Mouse (Mus musculus) CH12.LX (cell line): ENCODE data around the gene Map1lc3b. TPM values are rescaled to one million over a fixed set of nuclear protein-coding genes. Genes with fewer than 3 reads are reported as not detected.
A peak's percentile ranks its signal among the peaks of the same experiment; 100 is the strongest.

ENCODE experiments used
- DNase-seq: peaks from one replicate; pipeline ENCODE4 v3.0.0-alpha.2; 2013; ENCODE audit errors: extremely low read depth
- H3K27ac ChIP-seq: 2 replicates; pipeline ENCODE4 v1.5.1; 2012; ENCODE audit warnings: low read depth, mild to moderate bottlenecking, control low read depth, moderate library complexity; ENCODE audit not compliant: insufficient read depth
- H3K27me3 ChIP-seq: replicated peaks from 2 replicates; pipeline ENCODE3; 2012; ENCODE audit warnings: inconsistent platforms
- H3K36me3 ChIP-seq, 2 experiments: replicated peaks in 1 of 2; 2 replicates each; pipeline versions ENCODE3 to v1.6.1; 2012; ENCODE audit warnings: inconsistent platforms in 1 of 2, low read length in 1 of 2, mild to moderate bottlenecking in 1 of 2, mixed read lengths in 1 of 2, moderate library complexity in 1 of 2; ENCODE audit not compliant: control insufficient read depth in 1 of 2, insufficient read depth in 1 of 2
- H3K4me1 ChIP-seq, 2 experiments: 2 replicates each; pipeline ENCODE4 v1.6.1; 2012; ENCODE audit warnings: inconsistent platforms in 1 of 2, moderate library complexity in 1 of 2; ENCODE audit not compliant: insufficient read depth in 2 of 2, control insufficient read depth in 1 of 2
- H3K4me2 ChIP-seq: 2 replicates; pipeline ENCODE4 v1.6.1; 2012; ENCODE audit warnings: low read depth, mild to moderate bottlenecking, control low read depth; ENCODE audit not compliant: poor library complexity, insufficient read depth, severe bottlenecking
- H3K4me3 ChIP-seq, 3 experiments: fragments of 150-350 bp in 1 of 3; sonication (generic) in 1 of 3; replicated peaks in 1 of 3; 2 replicates each; pipeline versions ENCODE3 to v1.5.1; 2011 to 2012; ENCODE audit warnings: low read depth in 2 of 3, low read length in 2 of 3, mild to moderate bottlenecking in 2 of 3, moderate library complexity in 2 of 3, control low read depth in 1 of 3, improper control_type of control experiment in 1 of 3, inconsistent platforms in 1 of 3, mixed read lengths in 1 of 3; ENCODE audit not compliant: poor library complexity in 1 of 3
- H3K79me2 ChIP-seq: replicated peaks from 2 replicates; pipeline ENCODE4 v1.6.1; 2012; ENCODE audit warnings: mild to moderate bottlenecking, moderate library complexity; ENCODE audit not compliant: control insufficient read depth, poor library complexity, insufficient read depth, severe bottlenecking; ENCODE audit errors: extremely low read depth
- H3K9ac ChIP-seq: 2 replicates; pipeline ENCODE4 v1.6.1; 2012; ENCODE audit warnings: low read depth, mild to moderate bottlenecking, control low read depth, moderate library complexity; ENCODE audit not compliant: insufficient read depth
- H3K9me3 ChIP-seq: replicated peaks from 2 replicates; pipeline ENCODE3; 2012; ENCODE audit warnings: low read length, inconsistent platforms, mixed read lengths
- BHLHE40 ChIP-seq: IDR thresholded peaks from 2 replicates; pipeline ENCODE4 v1.6.1; 2011; ENCODE audit warnings: mild to moderate bottlenecking, low read depth, low read length, improper control_type of control experiment
- CHD2 ChIP-seq: IDR thresholded peaks from 2 replicates; pipeline ENCODE4 v1.6.1; 2011; ENCODE audit warnings: low read length, improper control_type of control experiment
- CTCF ChIP-seq, 2 experiments: IDR thresholded peaks in 1 of 2; conservative IDR thresholded peaks in 1 of 2; 2 replicates each; pipeline ENCODE4 v1.5.1; 2011 to 2012; ENCODE audit warnings: low read depth in 2 of 2, low read length in 2 of 2, improper control_type of control experiment in 1 of 2, inconsistent platforms in 1 of 2, mild to moderate bottlenecking in 1 of 2, moderate library complexity in 1 of 2
- E2F4 ChIP-seq: IDR thresholded peaks from 2 replicates; pipeline ENCODE4 v1.6.1; 2011; ENCODE audit warnings: low read depth, low read length, improper control_type of control experiment; ENCODE audit not compliant: insufficient replicate concordance
- ELF1 ChIP-seq: IDR thresholded peaks from 2 replicates; pipeline ENCODE4 v1.6.1; 2014; ENCODE audit warnings: low read depth, mild to moderate bottlenecking, inconsistent platforms, low read length, improper control_type of control experiment
- EP300 ChIP-seq: IDR thresholded peaks from 2 replicates; pipeline ENCODE4 v1.6.1; 2011; ENCODE audit warnings: low read length, improper control_type of control experiment
- ETS1 ChIP-seq: conservative IDR thresholded peaks from 2 replicates; pipeline ENCODE4 v1.6.1; 2012; ENCODE audit warnings: low read depth, mild to moderate bottlenecking, inconsistent platforms, low read length, improper control_type of control experiment, moderate library complexity
- GABPA ChIP-seq: IDR thresholded peaks from 2 replicates; pipeline ENCODE4 v1.6.1; 2012; ENCODE audit warnings: low read depth, low read length, improper control_type of control experiment, inconsistent platforms; ENCODE audit not compliant: insufficient replicate concordance
- HCFC1 ChIP-seq: IDR thresholded peaks from 2 replicates; pipeline ENCODE4 v1.6.1; 2012; ENCODE audit warnings: low read depth, mild to moderate bottlenecking, inconsistent platforms, low read length, improper control_type of control experiment
- JUN ChIP-seq: IDR thresholded peaks from 2 replicates; pipeline ENCODE4 v1.6.1; 2011; ENCODE audit warnings: low read depth, mild to moderate bottlenecking, low read length, improper control_type of control experiment, moderate library complexity; ENCODE audit not compliant: insufficient read depth
- JUND ChIP-seq: conservative IDR thresholded peaks from 2 replicates; pipeline ENCODE4 v1.6.1; 2011; ENCODE audit warnings: low read depth, low read length, improper control_type of control experiment
- KAT2A ChIP-seq: IDR thresholded peaks from 2 replicates; pipeline ENCODE4 v1.6.1; 2012; ENCODE audit warnings: low read length, improper control_type of control experiment, inconsistent platforms; ENCODE audit not compliant: insufficient replicate concordance
- MAZ ChIP-seq: IDR thresholded peaks from 2 replicates; pipeline ENCODE4 v1.6.1; 2012; ENCODE audit warnings: low read depth, mild to moderate bottlenecking, inconsistent platforms, low read length, improper control_type of control experiment, moderate library complexity
- MXI1 ChIP-seq: IDR thresholded peaks from 2 replicates; pipeline ENCODE4 v1.6.1; 2011; ENCODE audit warnings: mild to moderate bottlenecking, low read depth, low read length, improper control_type of control experiment
- MYC ChIP-seq: IDR thresholded peaks from 2 replicates; pipeline ENCODE4 v1.6.1; 2011; ENCODE audit warnings: low read depth, mild to moderate bottlenecking, improper control_type of control experiment, low read length
- NELFE ChIP-seq: IDR thresholded peaks from 2 replicates; pipeline ENCODE4 v1.6.1; 2011; ENCODE audit warnings: low read depth, low read length, improper control_type of control experiment
- NRF1 ChIP-seq: IDR thresholded peaks from 2 replicates; pipeline ENCODE4 v1.6.1; 2014; ENCODE audit warnings: low read depth, mild to moderate bottlenecking, inconsistent platforms, low read length, improper control_type of control experiment, moderate library complexity
- PAX5 ChIP-seq: IDR thresholded peaks from 2 replicates; pipeline ENCODE4 v1.6.1; 2012; ENCODE audit warnings: low read length, inconsistent platforms, mixed read lengths
- POLR2A ChIP-seq: IDR thresholded peaks from 2 replicates; pipeline ENCODE4 v1.6.1; 2011; ENCODE audit warnings: low read depth, mild to moderate bottlenecking, improper control_type of control experiment, low read length
- POLR2AphosphoS2 ChIP-seq: IDR thresholded peaks from 2 replicates; pipeline ENCODE4 v1.6.1; 2011; ENCODE audit warnings: low read depth, low read length, improper control_type of control experiment
- RAD21 ChIP-seq: IDR thresholded peaks from 2 replicates; pipeline ENCODE4 v1.6.1; 2011; ENCODE audit warnings: low read depth, mild to moderate bottlenecking, low read length, improper control_type of control experiment, moderate library complexity
- SMC3 ChIP-seq: IDR thresholded peaks from 2 replicates; pipeline ENCODE4 v1.6.1; 2011; ENCODE audit warnings: low read depth, low read length, improper control_type of control experiment
- TBP ChIP-seq: conservative IDR thresholded peaks from 2 replicates; pipeline ENCODE4 v1.6.1; 2011; ENCODE audit warnings: low read depth, low read length, improper control_type of control experiment
- TCF12 ChIP-seq: IDR thresholded peaks from 2 replicates; pipeline ENCODE4 v1.6.1; 2014; ENCODE audit warnings: low read depth, mild to moderate bottlenecking, inconsistent platforms, low read length, improper control_type of control experiment
- USF1 ChIP-seq: IDR thresholded peaks from 2 replicates; pipeline ENCODE4 v1.6.1; 2014; ENCODE audit warnings: low read depth, mild to moderate bottlenecking, inconsistent platforms, low read length, improper control_type of control experiment
- USF2 ChIP-seq: conservative IDR thresholded peaks from 2 replicates; pipeline ENCODE4 v1.6.1; 2011; ENCODE audit warnings: low read depth, low read length, improper control_type of control experiment
- ZC3H11A ChIP-seq: IDR thresholded peaks from 2 replicates; pipeline ENCODE4 v1.6.1; 2012; ENCODE audit warnings: low read depth, mild to moderate bottlenecking, inconsistent platforms, low read length, improper control_type of control experiment
- ZKSCAN1 ChIP-seq: IDR thresholded peaks from 2 replicates; pipeline ENCODE4 v1.6.1; 2012; ENCODE audit warnings: low read depth, inconsistent platforms, low read length, improper control_type of control experiment, borderline replicate concordance
- ZNF384 ChIP-seq: IDR thresholded peaks from 2 replicates; pipeline ENCODE4 v1.6.1; 2012; ENCODE audit warnings: low read depth, low read length, improper control_type of control experiment, inconsistent platforms
- dilution Hi-C: fragments of 300-500 bp; cut with MboI; formaldehyde crosslinking; loops from 2 replicates; pipeline ENCODE4 v1.14.3; 2020; ENCODE audit warnings: low sequenced_read_pairs; ENCODE audit not compliant: extremely low pct_unique_long_range_greater_than_20kb, extremely low pct_ligation_motif_present
- in situ Hi-C: fragments of 300-500 bp; cut with MboI; formaldehyde crosslinking; loops from 3 replicates; pipeline ENCODE4 v1.14.3; 2019; ENCODE audit warnings: low sequenced_read_pairs, low pct_ligation_motif_present, low pct_unique_long_range_greater_than_20kb, mixed read lengths
- polyA plus RNA-seq: library from polyadenylated mRNA; unstranded; fragments of >175 nt; gene quantifications from 2 replicates; pipeline ENCODE4 v1.2.1, GENCODE M21; 2012; ENCODE audit warnings: low read depth; ENCODE audit not compliant: insufficient read length
- total RNA-seq, 2 experiments: library from RNA; depleted of rRNA; stranded (reverse); fragments of 300-350 nt in 1 of 2; fragments of >200 nt in 1 of 2; gene quantifications; 2 replicates each; pipeline ENCODE4 v1.2.3; 2012 to 2014

Map1lc3b gene
- total and polyA plus RNA-seq, 3 experiments: 45.7 to 55.8 (median 48.9) TPM

DNA sequence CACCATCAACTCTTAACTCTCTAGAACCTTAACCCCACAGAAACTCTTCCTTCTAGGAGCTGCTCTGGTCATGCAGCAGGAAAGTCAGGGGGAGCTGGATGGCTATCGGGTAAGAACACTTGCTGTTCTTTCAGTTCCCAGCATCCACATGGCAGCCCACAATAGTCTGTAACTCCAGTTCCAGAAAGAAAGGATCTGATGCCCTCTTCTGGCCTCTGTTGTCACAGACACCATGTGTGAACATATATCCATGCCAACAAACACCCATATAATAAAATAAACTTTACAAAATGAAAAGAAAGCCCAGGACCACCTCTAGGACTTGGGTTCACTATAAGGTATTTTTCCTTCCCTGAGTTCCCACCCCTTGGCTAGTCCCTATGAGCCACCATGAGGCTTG, 31.7 kb downstream of the Map1lc3b start:
- TF ChIP-seq E2F4 (no peak), PAX5 (no peak), EP300 (no peak), RAD21 (peak; percentile 30), SMC3 (peak; percentile 12; the same call in 1 of the 2 replicates), POLR2A (no peak), ZC3H11A (no peak), NELFE (no peak), MXI1 (no peak), CTCF (conservative IDR thresholded peaks at IDR 0.05 in 1 of 2, IDR thresholded peaks at IDR 0.05 in 1 of 2; ENCODE audit: low read depth in 2 of 2, low read length in 2 of 2) (peak in 1 of 2 experiments; percentile 44; a peak in 2 of 4 replicates), HCFC1 (no peak), BHLHE40 (no peak), KAT2A (no peak), ELF1 (no peak), MYC (no peak), ZNF384 (no peak), MAZ (no peak), ETS1 (no peak)

GRCm38 (mm10) chr8:121623043-121623442, 32.9 kb downstream of the Map1lc3b start:
- dilution Hi-C loops: no loop called here
- H3K27ac ChIP-seq: no peak overlapping the region
- H3K4me2 ChIP-seq: no peak overlapping the region
- no peaks in the 10 kb centered on the region for H3K79me2 ChIP-seq
- no peaks in the 10 kb centered on the region for H3K36me3 ChIP-seq
- peaks cover 87% of the 10 kb centered on the region for H3K27me3 ChIP-seq
- H3K9ac ChIP-seq: no peak overlapping the region
- no peaks in the 10 kb centered on the region for H3K9me3 ChIP-seq
- no peak overlapping the region for H3K4me3 ChIP-seq
- DNase-seq: no peak
- in situ Hi-C loops: no loop called here
- TF ChIP-seq GABPA (no peak), NRF1 (no peak), ZKSCAN1 (no peak), BHLHE40 (no peak), USF1 (no peak), JUND (no peak), JUN (no peak), ETS1 (no peak), TCF12 (no peak), CHD2 (no peak), TBP (no peak), POLR2AphosphoS2 (no peak), USF2 (no peak)
- no peaks in the 10 kb centered on the region for H3K4me1 ChIP-seq

More for the DNA sequence above, 31.7 kb downstream of the Map1lc3b start:
- Histone ChIP-seq H3K4me2 (no peak overlapping the region), H3K79me2 (no peaks in the 10 kb centered on the region), H3K36me3 (no peaks in the 10 kb centered on the region), H3K27ac (no peak overlapping the region), H3K9me3 (no peaks in the 10 kb centered on the region), H3K27me3 (peaks cover 92% of the 10 kb centered on the region), H3K4me3 (no peak overlapping the region), H3K4me1 (no peaks in the 10 kb centered on the region), H3K9ac (no peak overlapping the region)
- in situ Hi-C loops: no loop called here
- dilution Hi-C loops: no loop called here
- no peak for DNase-seq
